11 mouse cellular contexts compared by ENCODE assay signal in genomic region chr5:64063622-64064355, GRCm38 (mm10). TPM values are rescaled to one million over a fixed set of nuclear protein-coding genes. Genes with fewer than 3 reads are reported as not detected.
DNase-seq lines count a peak whose midpoint lies in the region; ATAC-seq and TF ChIP-seq lines count a peak whose summit lies in the region.
"Had no signal": no experiment of that assay in that cellular context is flagged by ENCODE, and none has a peak within 500 bp of the region (broad histone marks: within the 10 kb centered on the region; RNA-seq: fewer than 3 reads in every experiment).

No protein-coding gene starts in this region.

- no peak for TF ChIP-seq CTCF in left cerebral cortex, adult 2 months (IDR thresholded peaks at IDR 0.05)

- H3K36me3 ChIP-seq in heart, embryonic 15.5 days: no peaks in the 10 kb centered on the region

- no peak overlapping the region for H3K27ac ChIP-seq in heart, embryonic 15.5 days
- H3K27ac ChIP-seq in left cerebral cortex, adult 2 months: peak overlapping the region; percentile 90

- DNase-seq in adrenal gland, adult 2 months: peak; percentile 38
- no peak for DNase-seq in adrenal gland, postnatal 25 days
- no peak for DNase-seq in heart, adult 8-10 months (ENCODE audit: low spot score)
- DNase-seq in left cerebral cortex, adult 2 months (ENCODE audit: extremely low spot score in 1 of 2, low spot score in 2 of 2): no peak
- no peak for DNase-seq in left cerebral cortex, adult 11 months (ENCODE audit: low spot score)
- DNase-seq in adrenal gland, postnatal 14 days: peak; percentile 29
- DNase-seq: cerebellum, adult 9-10 months; thymus, postnatal 25 days had no signal

- H3K4me3 ChIP-seq in heart, embryonic 15.5 days: no peak overlapping the region
- no peak overlapping the region for H3K4me3 ChIP-seq in left cerebral cortex, adult 2 months

- peaks cover 17% of the 10 kb centered on the region for H3K4me1 ChIP-seq in heart, embryonic 15.5 days (replicated peaks)

- intact Hi-C loops in left cerebral cortex, adult 2 months (cut with DNase I): loop anchor here (10.0 kb wide), 1 partner anchor 249 kb away; the partner anchor contains the start of gene 0610040J01Rik

- 51% methylated on average over 11 of the region's 11 CpGs for WGBS in heart, embryonic 15.5 days

- no peaks in the 10 kb centered on the region for H3K9me3 ChIP-seq in heart, embryonic 15.5 days (replicated peaks)

- ATAC-seq in heart, embryonic 15.5 days (replicated peaks; ENCODE audit: insufficient number of reproducible peaks, insufficient read depth, low FRiP score, low read depth): no peak
- no peak for ATAC-seq in activated CD4-positive, CD25-positive, alpha-beta regulatory T cell, adult 4 months
- ATAC-seq: intestine, embryonic 16.5 days had no signal

- H3K9ac ChIP-seq in heart, embryonic 15.5 days: no peak overlapping the region

- H3K27me3 ChIP-seq in heart, embryonic 15.5 days: peaks cover 65% of the 10 kb centered on the region

- H3K4me2 ChIP-seq in heart, embryonic 15.5 days: peak overlapping the region; percentile 30

RNA-seq across cellular contexts. Expression of gene Pgm2, which starts 29.0 kb away (rescaled TPM):
- 10 to 100 TPM; 16.5 to 22.8 TPM for total RNA-seq in adrenal gland, adult 2 months (2021)
- 4.3 TPM in 2 replicates for polyA plus RNA-seq in adrenal gland, adult 2 months (2012; rRNA removed)
- total RNA-seq in adrenal gland, postnatal 25 days (2021): 16.1 and 21.1 TPM in 2 replicates
- 13.2 and 16.7 TPM in 2 replicates for polyA plus RNA-seq in heart, embryonic 15.5 days (2015; fragmentation: Nextera tagmentation; extraction: Ambion mirVana)
- total RNA-seq in heart, adult 8-10 months (2022): 1 to 10 TPM; 4.1 to 5.1 (median 4.8) TPM
- 10 to 100 TPM in 1 of 2 experiments, 1 to 10 TPM in 1; 9.1 to 13.1 TPM for total RNA-seq in left cerebral cortex, adult 2 months (2021)
- total RNA-seq in adrenal gland, postnatal 14 days (2021): 20.6 and 22.8 TPM in 2 replicates
- 10 to 100 TPM; 31.3 to 32.2 TPM for polyA plus RNA-seq in activated CD4-positive, CD25-positive, alpha-beta regulatory T cell, adult 4 months (2017; shearing (Covaris generic))

Comparison
In these comparisons a context has a peak if more than half of its experiments do, and no peak if none do; other contexts are left out.
1. DNase-seq: peak in adrenal gland, adult 2 months (single experiment) and adrenal gland, postnatal 14 days (single experiment); none in adrenal gland, postnatal 25 days (single experiment), heart, adult 8-10 months (single experiment), left cerebral cortex, adult 2 months (0 of 2) and left cerebral cortex, adult 11 months (single experiment).